Mouse (Mus musculus): ENCODE measurements around the gene Gpsm3.
"Not testable (repeated sequence)": the region's sequence is repeated elsewhere in the genome, so short reads cannot be mapped to it uniquely, and the experiment has no call there.

The Gpsm3 gene

DNA sequence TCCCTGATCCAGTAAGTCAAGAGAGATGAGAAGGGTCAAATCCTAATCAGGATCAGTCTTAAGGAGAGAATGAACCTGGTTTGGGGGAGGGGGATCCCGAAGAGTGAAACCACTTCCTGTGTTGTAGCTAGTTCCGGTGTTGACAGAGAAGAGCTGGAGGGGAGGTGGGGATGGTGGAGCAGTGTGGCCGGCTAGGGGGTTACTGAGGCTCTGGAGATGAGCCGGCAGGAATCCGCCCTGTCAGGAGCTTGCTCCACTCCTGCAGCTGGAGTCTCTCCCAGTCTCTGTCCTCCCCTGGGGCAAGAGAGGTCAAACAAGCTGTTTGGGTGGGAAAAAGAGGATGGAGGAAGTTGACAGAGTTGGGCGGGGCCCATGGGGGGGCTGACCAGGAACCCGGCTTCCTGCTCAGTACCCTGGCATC, at the start of gene Gpsm3:
Gene Gpsm3 (plus strand): TSS at position 126 of the 421 bp plus-strand sequence.
- peak; percentile 46 for DNase-seq (ENCODE audit: low spot score)

GRCm38 (mm10) chr17:34543567-34543966, 46.0 kb upstream of the Gpsm3 start:
- not testable (repeated sequence) for DNase-seq (ENCODE audit: low spot score)

DNA sequence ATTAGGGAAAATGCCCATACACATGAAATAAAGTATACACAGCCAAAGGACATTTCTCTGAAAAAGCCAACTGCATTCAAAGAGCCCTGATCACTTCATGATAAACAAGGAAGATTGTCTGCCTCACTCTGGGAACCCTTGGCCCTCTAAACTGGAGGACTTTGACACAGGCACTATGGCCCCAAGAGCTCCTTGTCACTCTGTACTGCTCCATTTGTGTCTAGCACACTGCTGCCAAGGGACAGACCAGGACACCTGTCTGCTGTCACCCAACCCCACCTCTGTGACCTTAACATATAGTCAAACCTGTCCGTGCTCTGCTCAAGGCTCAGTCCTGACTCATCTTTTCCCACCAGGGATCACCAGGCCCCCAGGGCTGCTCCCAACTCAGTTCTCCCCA, 42.8 kb upstream of the Gpsm3 start:
- DNase-seq (ENCODE audit: low spot score): no peak

DNA sequence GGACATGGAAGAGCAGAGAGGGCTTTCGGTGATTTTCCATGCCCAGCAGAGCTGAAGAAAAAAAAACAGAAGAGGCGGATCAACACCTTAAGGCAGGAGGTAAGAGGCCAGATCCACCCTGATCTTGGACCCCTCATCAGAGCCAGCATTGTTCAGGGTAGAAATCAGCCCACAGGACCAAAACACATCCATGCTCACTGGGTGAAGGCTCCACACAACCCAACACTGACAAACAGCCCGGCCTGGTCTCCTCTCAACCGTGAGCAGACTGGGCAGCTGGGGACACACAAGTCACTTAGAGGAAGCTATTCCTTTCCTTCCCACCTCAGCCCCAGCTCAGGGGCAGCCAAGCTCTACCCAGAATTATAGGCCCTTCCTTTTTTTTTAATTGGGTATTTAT, 42.0 kb upstream of the Gpsm3 start:
- DNase-seq (ENCODE audit: low spot score): no peak

- no peak for DNase-seq (ENCODE audit: low spot score)
Observed at GRCm38 (mm10) chr17:34549156-34549555, 40.5 kb upstream of the Gpsm3 start.

- DNase-seq (ENCODE audit: low spot score): no peak
Observed at GRCm38 (mm10) chr17:34549843-34550242, 39.8 kb upstream of the Gpsm3 start.

GRCm38 (mm10) chr17:34555483-34555882, 34.1 kb upstream of the Gpsm3 start:
- DNase-seq (ENCODE audit: low spot score): peak; percentile 69

- no peak for DNase-seq (ENCODE audit: low spot score)
Observed at GRCm38 (mm10) chr17:34556406-34556805, 33.2 kb upstream of the Gpsm3 start.

- no peak for DNase-seq (ENCODE audit: low spot score)
Observed at GRCm38 (mm10) chr17:34557411-34557810, 32.2 kb upstream of the Gpsm3 start.

GRCm38 (mm10) chr17:34559116-34559515, 30.5 kb upstream of the Gpsm3 start:
- DNase-seq (ENCODE audit: low spot score): no peak

GRCm38 (mm10) chr17:34559895-34560294, 29.7 kb upstream of the Gpsm3 start:
- no peak for DNase-seq (ENCODE audit: low spot score)

GRCm38 (mm10) chr17:34560438-34560837, 29.2 kb upstream of the Gpsm3 start:
- no peak for DNase-seq (ENCODE audit: low spot score)

DNA sequence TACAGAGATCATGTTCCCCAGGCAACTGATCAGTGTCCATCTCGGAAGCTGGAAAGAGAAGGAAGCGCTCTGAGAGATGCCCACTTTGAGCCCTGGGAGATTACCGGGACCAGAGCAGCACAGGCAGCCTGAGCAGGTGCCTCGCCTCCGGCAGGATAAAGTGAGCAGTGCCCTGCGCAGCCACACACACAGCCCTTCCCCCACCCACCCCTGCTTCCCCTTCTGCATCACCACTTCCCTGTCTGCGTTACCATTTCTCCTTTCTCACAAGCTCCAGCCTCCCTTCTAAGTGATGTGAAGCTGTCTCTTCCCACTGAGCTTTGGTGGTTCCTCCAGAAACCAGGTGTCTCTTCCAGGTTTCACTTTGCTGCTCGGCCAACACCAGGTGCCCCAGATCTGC, 28.4 kb upstream of the Gpsm3 start:
- no peak for DNase-seq (ENCODE audit: low spot score)

DNA sequence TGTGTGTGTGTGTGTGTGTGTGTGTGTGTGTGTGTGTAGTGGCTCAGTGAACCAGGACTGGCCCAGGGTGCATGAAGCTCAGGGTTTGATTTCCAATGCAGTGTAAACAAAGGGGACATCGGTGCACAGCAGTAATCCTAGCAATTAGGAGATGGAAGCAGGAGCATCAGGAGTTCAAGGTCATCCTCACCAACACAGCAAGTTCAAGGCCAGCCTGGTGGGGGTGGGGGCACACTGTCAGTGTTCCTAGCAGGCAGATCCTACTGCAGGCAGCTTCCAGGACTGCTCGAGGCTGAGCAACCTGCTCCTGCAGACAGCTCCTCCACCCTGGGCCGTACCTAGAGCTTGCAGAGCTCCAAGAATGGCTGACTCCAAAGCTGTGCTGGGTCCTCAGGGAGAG, 27.0 kb upstream of the Gpsm3 start:
- DNase-seq (ENCODE audit: low spot score): no peak

GRCm38 (mm10) chr17:34563354-34563753, 26.3 kb upstream of the Gpsm3 start:
- DNase-seq (ENCODE audit: low spot score): no peak

- no peak for DNase-seq (ENCODE audit: low spot score)
Observed at GRCm38 (mm10) chr17:34564003-34564421, 25.6 kb upstream of the Gpsm3 start, which contains the start of gene Notch4. Gene Notch4, plus strand, starts transcription at chr17:34564268.

DNA sequence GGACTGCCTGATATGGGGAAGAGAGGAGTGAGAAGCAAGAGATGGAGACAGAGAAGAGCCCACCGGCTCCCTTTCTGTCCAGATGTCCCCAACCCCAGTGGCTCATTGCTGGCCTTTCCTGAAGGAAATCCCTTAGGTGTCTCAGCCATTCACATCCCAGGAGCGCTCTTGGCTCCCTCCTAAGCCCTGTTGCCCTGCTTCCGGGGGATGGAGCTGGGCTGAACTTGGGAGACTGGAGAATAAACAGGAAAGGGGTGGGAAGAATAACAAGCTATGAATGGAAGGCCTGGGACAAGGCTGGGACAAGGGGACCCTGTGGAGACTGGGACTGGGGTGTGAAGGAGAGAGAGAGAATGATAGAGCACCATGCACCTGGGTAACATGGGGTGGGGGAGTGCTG, 24.8 kb upstream of the Gpsm3 start:
- no peak for DNase-seq (ENCODE audit: low spot score)

- no peak for DNase-seq (ENCODE audit: low spot score)
Observed at GRCm38 (mm10) chr17:34567311-34567710, 22.3 kb upstream of the Gpsm3 start.

DNA sequence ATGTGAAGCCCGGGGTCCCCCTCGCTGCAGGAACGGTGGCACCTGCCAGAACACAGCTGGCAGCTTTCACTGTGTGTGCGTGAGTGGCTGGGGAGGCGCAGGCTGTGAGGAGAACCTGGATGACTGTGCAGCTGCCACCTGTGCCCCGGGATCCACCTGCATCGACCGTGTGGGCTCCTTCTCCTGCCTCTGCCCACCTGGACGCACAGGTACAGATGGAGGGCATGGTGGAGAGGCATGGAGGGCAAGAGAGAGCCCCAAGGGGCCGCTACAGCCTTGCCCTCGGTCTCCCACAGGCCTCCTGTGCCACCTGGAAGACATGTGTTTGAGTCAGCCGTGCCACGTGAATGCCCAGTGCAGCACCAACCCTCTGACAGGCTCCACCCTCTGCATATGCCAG, 21.2 kb upstream of the Gpsm3 start:
- no peak for DNase-seq (ENCODE audit: low spot score)

DNA sequence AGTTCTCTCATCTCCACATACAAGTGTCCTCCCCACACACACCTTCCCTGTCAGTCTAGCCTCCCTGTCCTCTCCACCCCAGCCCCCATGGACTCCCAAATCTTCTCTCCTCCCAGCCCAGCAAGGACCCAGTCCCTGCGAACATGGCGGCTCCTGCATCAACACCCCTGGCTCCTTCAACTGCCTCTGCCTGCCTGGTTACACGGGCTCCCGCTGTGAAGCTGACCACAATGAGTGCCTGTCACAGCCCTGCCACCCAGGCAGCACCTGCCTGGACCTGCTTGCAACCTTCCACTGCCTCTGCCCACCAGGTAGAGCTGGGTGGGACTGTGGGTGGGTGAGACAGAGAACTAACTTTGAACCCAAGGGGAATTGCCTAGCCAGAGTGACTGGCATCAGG, 19.7 kb upstream of the Gpsm3 start:
- no peak for DNase-seq (ENCODE audit: low spot score)

DNA sequence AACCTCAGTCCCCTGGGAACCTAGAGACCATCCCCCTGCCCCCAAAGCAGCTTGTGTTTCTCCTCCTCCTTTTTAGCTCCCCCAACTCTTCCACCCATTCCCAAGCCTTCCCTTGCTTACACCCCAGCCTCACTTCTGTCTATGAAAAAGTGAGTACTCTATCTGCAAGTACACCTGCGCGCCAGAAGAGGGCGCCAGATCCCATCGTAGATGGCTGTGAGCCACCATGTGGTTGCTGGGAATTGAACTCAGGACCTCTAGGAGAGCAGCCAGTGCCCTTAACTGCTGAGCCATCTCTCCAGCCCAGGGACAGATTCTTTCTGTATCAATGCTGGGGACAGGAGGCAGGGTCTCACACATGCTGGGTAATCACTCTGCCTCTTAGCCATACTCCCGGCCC, 17.7 kb upstream of the Gpsm3 start:
- DNase-seq (ENCODE audit: low spot score): no peak

DNA sequence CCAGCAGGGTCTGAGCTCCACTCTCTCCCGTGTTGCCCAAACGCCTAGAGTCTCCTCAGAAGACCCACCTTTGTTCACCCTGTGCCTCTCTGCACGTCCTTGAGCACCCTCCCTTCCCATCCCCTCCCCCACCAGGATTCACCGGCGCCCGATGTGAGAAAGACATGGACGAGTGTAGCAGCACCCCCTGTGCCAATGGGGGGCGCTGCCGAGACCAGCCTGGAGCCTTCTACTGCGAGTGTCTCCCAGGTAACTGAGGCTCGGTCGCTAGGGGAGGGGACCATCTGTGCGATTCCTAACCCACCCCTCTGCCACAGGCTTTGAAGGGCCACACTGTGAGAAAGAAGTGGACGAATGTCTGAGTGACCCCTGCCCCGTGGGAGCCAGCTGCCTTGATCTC, 17.2 kb upstream of the Gpsm3 start:
- DNase-seq (ENCODE audit: low spot score): no peak

GRCm38 (mm10) chr17:34576577-34576976, 13.0 kb upstream of the Gpsm3 start:
- DNase-seq (ENCODE audit: low spot score): no peak

- no peak for DNase-seq (ENCODE audit: low spot score)
Observed at GRCm38 (mm10) chr17:34578070-34578469, 11.5 kb upstream of the Gpsm3 start.

- no peak for DNase-seq (ENCODE audit: low spot score)
Observed at GRCm38 (mm10) chr17:34582528-34582927, 7.1 kb upstream of the Gpsm3 start.
